Mouse (Mus musculus) large intestine, adult 2 months (tissue): ENCODE data around the gene Cct7. TPM values are rescaled to one million over a fixed set of nuclear protein-coding genes. Genes with fewer than 3 reads are reported as not detected.

Experiments used
- DNase-seq: peaks from one replicate; pipeline ENCODE4 v3.0.0-alpha.2; 2012; ENCODE audit warnings: low read depth, low spot score
- WGBS: fragments of 180-500 bp; shearing (Covaris S2); methylation state at CpG from one replicate; pipeline ENCODE4 v1.1.7; 2018; 5-methylcytosine and 5-hydroxymethylcytosine counted together
- polyA plus RNA-seq: library from polyadenylated mRNA; depleted of rRNA; stranded (reverse); fragments of >200 nt; gene quantifications from 2 replicates; pipeline ENCODE4 v1.2.3, GENCODE M21; 2012; rRNA removed

Gene Cct7
- polyA plus RNA-seq, 1 experiment = 123 TPM

DNA sequence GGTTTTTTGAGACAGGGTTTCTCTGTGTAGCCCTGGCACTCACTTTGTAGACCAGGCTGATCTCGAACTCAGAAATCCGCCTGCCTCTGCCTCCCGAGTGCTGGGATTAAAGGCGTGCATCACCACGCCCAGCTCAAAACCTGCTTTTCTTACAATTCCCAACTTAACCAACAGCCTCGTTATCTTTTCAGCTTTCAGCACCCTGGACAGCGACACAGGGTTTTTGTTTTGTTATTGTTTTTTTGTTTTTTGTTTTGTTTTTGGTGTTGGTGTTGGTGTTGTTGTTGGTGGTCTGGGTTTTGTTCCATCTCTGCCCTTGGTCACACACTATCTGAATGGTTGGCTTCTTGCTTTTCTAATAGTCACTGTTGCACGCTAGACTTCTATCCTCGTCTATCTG lies 46.8 kb downstream of the Cct7 start:
- DNase-seq = no peak
- 58% methylated on average over 9 of the region's 9 CpGs for WGBS

DNA sequence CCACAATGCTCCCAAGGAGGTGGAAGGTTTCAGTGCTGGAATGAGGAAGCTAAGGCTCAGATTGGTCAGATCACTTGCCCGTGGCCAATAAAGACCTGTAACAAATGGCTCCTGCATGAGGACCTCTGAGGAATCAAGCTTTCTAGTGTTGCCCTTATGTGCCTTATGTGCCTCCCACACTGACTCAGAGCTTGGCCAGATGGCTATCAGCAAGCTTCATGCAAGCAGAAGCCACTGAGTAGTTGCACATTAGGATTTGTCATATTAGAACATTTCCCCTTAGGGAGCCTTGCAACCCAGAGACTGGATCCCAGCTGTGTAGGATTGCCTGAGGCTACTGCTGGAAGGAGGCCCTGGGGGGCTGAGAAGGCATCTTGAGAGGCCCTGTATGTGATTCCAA lies 49.1 kb downstream of the Cct7 start:
- DNase-seq = no peak
- 74% methylated on average over 1 of the region's 1 CpGs for WGBS

DNA sequence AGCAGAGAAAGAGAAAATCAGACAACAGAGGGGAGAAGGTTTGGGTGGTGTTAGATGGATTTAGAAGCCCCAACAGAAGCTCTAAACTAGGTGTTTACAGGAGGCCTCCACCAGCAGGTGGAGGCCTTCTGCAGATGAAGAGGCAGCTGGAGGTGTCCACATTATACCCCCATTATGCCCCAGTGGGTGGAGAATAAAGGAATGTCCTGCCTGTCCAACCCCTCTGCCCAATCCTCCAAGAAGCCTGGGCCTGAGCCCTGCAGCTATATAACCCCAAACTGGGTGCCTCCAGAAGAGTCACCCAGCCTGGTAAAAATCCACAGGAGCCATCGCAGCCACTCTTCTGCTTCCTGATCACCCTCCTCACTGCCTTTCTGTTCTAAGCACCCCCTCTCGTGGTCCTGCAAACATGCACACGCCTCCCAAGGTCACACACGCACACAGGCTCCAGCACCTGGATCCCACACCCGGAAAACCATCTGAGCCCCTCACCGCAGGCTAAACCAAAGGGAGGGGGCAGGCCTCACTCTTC lies 50.3 kb downstream of the Cct7 start:
- DNase-seq = no peak
- 20% methylated on average over 6 of the region's 6 CpGs for WGBS

DNA sequence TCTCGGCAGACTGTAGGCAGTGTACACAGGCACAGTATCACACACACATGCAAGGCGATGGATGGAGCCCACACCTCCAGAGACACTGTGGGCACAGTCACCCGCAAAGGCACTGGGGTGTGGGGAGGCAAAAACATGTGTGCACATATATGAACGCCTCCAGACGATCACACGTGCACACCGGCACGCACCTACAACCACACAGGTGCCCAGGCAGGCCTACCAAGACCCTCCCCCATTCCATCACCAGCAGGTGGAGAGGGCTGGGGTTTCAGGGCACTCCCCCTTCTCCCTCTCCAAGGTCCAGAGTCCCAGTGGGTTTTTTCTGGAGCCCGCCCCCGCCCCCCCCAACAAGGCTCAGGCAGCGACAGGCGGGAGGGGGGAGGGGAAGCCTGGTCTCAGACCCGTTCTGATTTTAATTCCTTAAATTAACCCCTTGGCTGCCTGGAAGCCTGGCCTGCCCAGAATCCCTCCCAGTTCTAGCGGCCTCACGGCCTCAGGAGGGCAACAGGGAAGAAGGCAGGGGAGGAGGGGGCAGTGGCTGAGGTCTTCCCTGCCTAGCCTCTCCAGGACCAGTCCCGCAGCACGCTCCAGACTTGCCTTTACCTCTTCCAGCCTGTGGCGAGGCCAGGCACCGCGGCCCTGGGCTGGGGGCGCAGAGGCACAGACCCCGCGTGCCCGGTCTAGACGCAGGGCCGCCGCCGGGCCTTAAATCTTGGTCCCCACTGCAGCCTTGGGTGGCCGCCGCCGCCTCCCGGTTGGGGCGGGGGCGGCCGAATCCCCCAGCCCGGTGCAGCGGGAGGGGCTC lies 51.0 kb downstream of the Cct7 start:
- no peak for DNase-seq
- 3% methylated on average over 37 of the region's 37 CpGs for WGBS

DNA sequence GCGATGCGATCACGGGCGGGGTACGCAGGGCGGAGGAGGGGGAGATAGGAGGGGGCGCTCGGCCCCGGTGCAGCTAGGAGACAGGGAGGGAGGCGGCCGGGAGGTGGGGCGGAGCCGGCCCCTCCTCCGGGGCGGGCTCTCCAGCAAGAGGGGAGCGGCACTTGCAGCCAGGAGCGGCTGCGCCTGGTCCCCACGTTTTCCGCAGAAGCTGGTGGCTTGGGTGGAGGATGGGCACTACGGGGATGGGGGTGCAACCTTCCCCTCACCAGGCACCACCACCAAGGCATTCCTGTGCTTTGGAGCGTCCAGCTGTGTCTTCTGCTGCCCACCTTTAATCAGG lies 51.6 kb downstream of the Cct7 start, which contains the start of gene Fbxo41:
Gene Fbxo41, minus strand, starts transcription at position 84 of the 340 bp plus-strand sequence.
- WGBS = under 1% methylated on average over 19 of the region's 22 CpGs
- no peak for DNase-seq

DNA sequence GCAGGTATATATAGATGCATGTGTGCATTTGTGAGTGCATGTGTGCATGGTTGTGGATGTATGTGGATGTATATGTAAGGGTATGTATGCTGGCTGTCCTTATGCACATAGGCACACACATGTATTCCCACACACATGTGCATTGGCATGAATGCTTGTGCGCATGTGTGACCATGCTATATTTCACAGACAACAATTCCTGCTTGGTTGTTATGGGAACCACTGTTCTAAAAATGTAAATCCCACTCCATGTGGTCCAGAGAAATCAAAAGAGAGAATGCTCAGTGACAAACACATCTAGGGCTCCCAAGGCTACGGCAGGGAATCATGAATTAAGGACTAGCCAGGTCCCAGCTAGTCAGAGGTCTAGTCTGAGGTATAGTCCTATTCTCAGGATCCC lies 53.6 kb downstream of the Cct7 start:
- WGBS = 83% methylated on average over 2 of the region's 2 CpGs
- no peak for DNase-seq

DNA sequence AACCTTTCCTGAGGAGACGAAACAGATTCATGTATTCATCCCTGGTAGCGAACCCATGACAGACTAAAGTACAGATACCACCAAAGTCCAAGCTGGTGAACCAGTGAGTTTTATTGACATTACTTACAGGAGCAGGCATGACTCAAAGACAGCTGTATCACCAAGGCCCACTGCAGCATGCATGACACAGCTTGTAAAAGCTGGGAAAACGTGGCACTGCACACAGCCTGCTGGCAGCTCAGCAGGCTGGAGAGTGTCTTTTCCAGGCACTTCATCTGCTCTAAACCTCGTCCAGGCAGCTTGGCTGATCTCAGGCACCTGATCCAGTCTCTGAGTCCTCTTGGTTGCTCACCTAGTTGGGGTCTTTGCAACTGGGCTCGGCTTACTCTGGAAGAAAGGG lies 57.3 kb downstream of the Cct7 start:
- 37% methylated on average over 5 of the region's 5 CpGs for WGBS
- DNase-seq = no peak

DNA sequence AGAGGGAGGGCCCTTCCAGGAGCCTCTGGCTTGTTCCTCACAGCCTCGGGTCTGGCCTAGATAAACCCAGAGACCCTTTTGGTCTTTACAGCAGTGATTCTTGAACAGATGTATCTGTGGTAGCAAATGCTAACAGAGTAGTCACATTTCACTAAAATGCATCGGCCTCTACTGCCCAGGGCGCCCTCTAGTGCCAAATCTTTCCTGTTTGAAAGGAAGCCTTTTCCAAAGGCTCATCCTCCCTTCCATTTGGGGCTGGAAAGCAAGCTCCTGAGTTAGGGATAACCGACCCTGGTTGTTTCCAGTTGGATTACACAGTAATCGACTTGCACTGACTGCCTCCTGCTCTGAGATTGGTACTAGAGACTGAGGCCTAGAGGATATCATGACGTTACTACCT lies 59.2 kb downstream of the Cct7 start:
- DNase-seq = no peak
- WGBS = 4% methylated on average over 6 of the region's 6 CpGs

DNA sequence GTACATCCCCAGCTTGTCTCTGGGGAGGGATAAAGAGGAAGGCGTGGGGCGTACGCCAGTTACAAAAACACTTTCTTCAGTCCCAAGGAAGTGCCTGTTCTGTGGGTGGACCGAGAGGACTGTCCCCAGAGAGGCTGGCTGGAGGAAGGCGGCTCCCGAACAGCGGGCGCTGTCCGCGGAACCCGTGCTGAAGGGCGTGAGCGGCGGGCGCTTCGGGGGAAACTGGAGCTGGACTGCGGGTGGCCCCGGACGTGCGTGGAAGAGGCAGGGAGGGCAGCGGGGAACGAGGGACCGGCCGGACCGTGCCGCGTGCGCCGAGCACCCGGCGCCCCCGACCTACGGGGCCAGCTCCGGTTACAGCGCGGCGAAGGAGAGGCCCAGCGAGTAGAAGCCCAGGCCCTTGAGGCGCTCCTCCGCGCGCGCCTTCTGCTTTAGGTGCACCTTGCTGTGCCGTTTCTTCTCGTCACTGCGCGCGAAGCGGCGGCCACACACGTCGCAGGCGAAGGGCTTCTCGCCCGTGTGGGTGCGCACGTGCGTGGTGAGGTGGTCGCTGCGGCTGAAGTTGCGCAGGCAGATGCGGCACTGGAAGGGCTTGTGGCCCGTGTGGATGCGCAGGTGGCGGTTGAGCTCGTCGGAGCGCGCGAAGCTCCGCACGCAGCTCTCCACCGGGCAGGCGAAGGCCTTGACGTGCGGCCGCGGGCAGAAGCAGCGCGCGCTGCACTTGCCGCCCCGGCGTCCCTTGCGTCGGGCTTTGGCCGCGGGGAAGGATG lies 60.2 kb downstream of the Cct7 start:
- 1% methylated on average over 88 of the region's 88 CpGs for WGBS
- no peak for DNase-seq

DNA sequence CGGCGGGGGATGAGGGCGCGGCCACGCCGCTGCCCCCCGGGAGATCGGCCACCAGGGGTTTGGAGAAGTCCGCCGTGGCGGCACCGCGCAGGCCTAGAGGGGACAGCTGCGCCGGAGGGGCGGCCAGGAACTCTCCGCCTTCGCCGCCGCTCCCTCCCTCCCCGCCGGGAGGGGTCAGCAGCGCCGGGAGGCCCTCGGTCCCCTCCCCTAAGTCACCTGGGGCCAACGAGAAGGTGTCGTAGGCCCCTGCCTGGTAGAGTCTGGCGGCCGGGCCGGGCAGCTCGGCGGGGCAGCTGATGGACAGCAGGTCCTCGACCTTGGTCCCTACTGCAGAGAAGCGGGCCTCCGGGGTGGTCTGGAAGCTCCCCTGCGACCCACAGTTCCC lies 60.7 kb downstream of the Cct7 start:
- DNase-seq = no peak
- WGBS = 3% methylated on average over 36 of the region's 36 CpGs

DNA sequence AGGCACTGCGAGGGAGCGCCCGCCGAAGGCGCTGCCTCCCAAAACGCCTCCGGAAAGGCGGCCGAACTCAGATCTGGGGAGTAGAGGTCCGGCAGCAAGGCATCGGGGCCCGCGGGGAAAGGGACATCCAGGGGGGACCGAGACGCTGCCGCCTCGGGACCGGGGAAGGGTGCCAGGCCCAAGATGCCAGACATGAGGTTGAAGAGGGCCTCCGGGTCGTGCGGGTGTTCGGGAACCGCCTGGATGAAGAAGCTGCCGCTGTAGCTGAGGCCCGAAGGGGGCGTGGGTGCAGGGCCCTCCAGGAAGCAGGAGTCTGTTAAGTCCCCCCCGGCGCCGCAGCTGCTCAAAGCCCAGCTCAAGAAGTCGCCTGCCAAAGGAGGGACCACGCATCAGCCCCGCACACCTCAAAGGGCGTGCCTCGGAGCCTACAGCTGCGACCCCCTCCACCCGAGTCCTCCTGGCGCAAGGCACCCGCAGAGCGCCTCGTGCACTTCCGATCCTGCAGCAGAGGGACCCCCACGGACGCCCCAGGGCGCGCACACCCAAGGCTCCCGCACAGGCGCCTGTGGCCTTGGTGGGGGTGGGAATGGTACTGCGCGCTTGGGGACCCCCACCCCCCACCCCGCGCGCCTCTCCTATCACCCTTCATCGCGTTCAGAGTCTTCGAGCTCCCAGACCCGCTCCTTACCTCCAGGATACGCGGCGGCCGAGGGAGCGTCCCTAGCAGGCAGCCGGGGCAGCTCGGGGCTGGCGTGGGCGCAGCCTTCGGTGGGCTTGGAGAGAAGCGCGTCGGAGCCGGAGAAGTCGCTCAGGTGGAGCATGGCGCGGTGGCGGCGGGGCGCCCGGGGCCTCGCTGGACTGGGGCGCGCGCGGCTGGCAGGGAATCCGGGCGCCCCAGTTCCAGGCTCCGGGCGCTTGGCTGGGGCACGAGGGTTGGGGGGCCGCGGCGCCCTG lies 61.5 kb downstream of the Cct7 start:
- 2% methylated on average over 90 of the region's 90 CpGs for WGBS
- DNase-seq = no peak

DNA sequence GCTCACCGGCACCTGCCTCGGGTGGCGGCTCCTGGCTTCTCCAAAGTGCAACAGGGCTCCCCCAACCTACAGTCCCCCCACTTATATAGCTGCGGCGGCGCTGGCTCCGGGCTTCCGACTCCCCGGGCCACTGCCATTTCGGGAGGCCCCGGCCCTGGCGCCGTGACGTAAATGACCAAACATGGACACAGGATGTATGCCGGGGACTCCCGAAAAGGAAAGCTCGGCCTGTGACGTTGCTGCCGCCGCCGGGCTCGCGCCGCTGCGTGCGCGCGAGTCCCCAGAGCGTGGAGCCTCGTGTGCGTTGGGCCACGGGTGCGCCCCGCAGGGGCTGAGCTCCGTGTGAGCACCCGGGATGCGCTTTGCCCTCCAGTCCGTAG lies 62.2 kb downstream of the Cct7 start, which contains the start of gene Egr4:
Gene Egr4, minus strand, starts transcription at position 59 of the 380 bp plus-strand sequence.
- WGBS = 2% methylated on average over 38 of the region's 38 CpGs
- no peak for DNase-seq

DNA sequence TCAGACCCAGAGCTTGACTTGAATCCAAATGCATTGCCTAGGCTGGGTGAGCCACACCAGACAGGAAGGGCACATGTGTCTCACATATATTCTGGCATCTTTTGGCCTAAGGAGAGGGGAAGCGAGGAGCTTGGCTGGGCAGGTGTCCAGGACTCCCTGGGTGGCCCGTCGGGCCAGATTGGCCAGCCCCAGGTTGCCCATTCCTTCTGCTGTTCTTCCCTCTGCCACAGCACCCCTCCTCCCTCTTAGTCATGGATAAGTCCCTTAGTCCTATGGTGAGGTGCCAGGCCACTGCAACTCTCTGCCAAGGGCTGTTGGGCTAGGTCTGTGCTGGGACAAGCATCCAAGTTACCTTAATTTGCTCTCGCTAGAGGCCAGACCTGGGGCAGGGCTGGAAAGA lies 64.6 kb downstream of the Cct7 start:
- no peak for DNase-seq

More for the DNA sequence above, 64.6 kb downstream of the Cct7 start:
- 74% methylated on average over 4 of the region's 4 CpGs for WGBS

Other genes with a start within 250 kb of the Cct7 start
- 1.2 and 1.3 TPM in 2 replicates for gene Sfxn5, start 118.1 kb upstream of the Cct7 start, polyA plus RNA-seq
- gene Rab11fip5, start 76.9 kb upstream of the Cct7 start, polyA plus RNA-seq = 3.3 and 4.0 TPM in 2 replicates
- not detected in 2 replicates for gene Noto, start 27.6 kb upstream of the Cct7 start, polyA plus RNA-seq
- 18.1 and 21.2 TPM in 2 replicates for gene Smyd5, start 19.5 kb upstream of the Cct7 start, polyA plus RNA-seq
- 23.4 and 25.5 TPM in 2 replicates for gene Pradc1, start 456 bp downstream of the Cct7 start, polyA plus RNA-seq
- 0.14 and 0.20 TPM in 2 replicates for gene Fbxo41, start 51.5 kb downstream of the Cct7 start, polyA plus RNA-seq
- 0.04 TPM in 1 of 2 replicates, not detected in the other for gene Egr4, start 62.1 kb downstream of the Cct7 start, polyA plus RNA-seq
- 0.43 and 0.69 TPM in 2 replicates for gene Alms1, start 136.0 kb downstream of the Cct7 start, polyA plus RNA-seq